Mouse (Mus musculus): ENCODE measurements around the gene Tbx15. TPM values are rescaled to one million over a fixed set of nuclear protein-coding genes. Genes with fewer than 3 reads are reported as not detected.
A peak's percentile ranks its signal among the peaks of the same experiment; 100 is the strongest.

Gene Tbx15
- 0.19 and 0.29 TPM in 2 replicates for polyA plus RNA-seq (2015; fragmentation: Nextera tagmentation; extraction: Ambion mirVana)

- H3K4me2 ChIP-seq = peak within 1 kb of the TSS; percentile 9; the same call in 1 of the 2 replicates
- no peak within 1 kb of the TSS for H3K9ac ChIP-seq (replicated peaks)
- 0% methylated on average over 19 of the region's 20 CpGs for WGBS
- peaks cover 9% of the 10 kb centered on the region; the same call in 1 of the 2 replicates for H3K4me1 ChIP-seq
- H3K36me3 ChIP-seq = no peaks in the 10 kb centered on the region
- peak within 1 kb of the TSS; percentile 2; the same call in 1 of the 2 replicates for H3K4me3 ChIP-seq (replicated peaks)
- no peak for ATAC-seq (ENCODE audit: low FRiP score)
- H3K27me3 ChIP-seq (replicated peaks) = peaks cover 95% of the 10 kb centered on the region
- H3K9me3 ChIP-seq (replicated peaks) = no peaks in the 10 kb centered on the region
- no peak within 1 kb of the TSS for H3K27ac ChIP-seq (replicated peaks)
Measured at GRCm38 (mm10) chr3:99240213-99240720, at the start of gene Tbx15. Gene Tbx15 (plus strand): TSS chr3:99240381.

GRCm38 (mm10) chr3:99193576-99193975 lies 46.6 kb upstream of the Tbx15 start:
- Histone ChIP-seq H3K27ac (replicated peaks) (no peak overlapping the region), H3K27me3 (replicated peaks) (no peaks in the 10 kb centered on the region), H3K4me2 (no peak overlapping the region), H3K9me3 (replicated peaks) (no peaks in the 10 kb centered on the region), H3K9ac (replicated peaks) (no peak overlapping the region), H3K36me3 (no peaks in the 10 kb centered on the region), H3K4me1 (no peaks in the 10 kb centered on the region), H3K4me3 (replicated peaks) (no peak overlapping the region)
- no peak for ATAC-seq (ENCODE audit: low FRiP score)
- WGBS = 92% methylated on average over 4 of the region's 4 CpGs

- Histone ChIP-seq H3K4me1 (no peaks in the 10 kb centered on the region), H3K4me3 (replicated peaks) (no peak overlapping the region), H3K27me3 (replicated peaks) (no peaks in the 10 kb centered on the region), H3K4me2 (no peak overlapping the region), H3K9me3 (replicated peaks) (no peaks in the 10 kb centered on the region), H3K36me3 (no peaks in the 10 kb centered on the region), H3K9ac (replicated peaks) (no peak overlapping the region), H3K27ac (replicated peaks) (no peak overlapping the region)
- ATAC-seq (ENCODE audit: low FRiP score) = no peak
Measured at GRCm38 (mm10) chr3:99203331-99203730, 36.9 kb upstream of the Tbx15 start.

GRCm38 (mm10) chr3:99208416-99208815 lies 31.8 kb upstream of the Tbx15 start:
- Histone ChIP-seq H3K27ac (replicated peaks) (no peak overlapping the region), H3K9ac (replicated peaks) (no peak overlapping the region), H3K36me3 (no peaks in the 10 kb centered on the region), H3K4me3 (replicated peaks) (no peak overlapping the region), H3K4me1 (no peaks in the 10 kb centered on the region), H3K4me2 (no peak overlapping the region), H3K9me3 (replicated peaks) (no peaks in the 10 kb centered on the region), H3K27me3 (replicated peaks) (no peaks in the 10 kb centered on the region)
- WGBS = 74% methylated on average over 1 of the region's 1 CpGs
- ATAC-seq (ENCODE audit: low FRiP score) = no peak

GRCm38 (mm10) chr3:99211105-99211698 lies 29.0 kb upstream of the Tbx15 start:
- H3K27me3 ChIP-seq (replicated peaks) = no peaks in the 10 kb centered on the region
- no peak overlapping the region for H3K4me2 ChIP-seq
- no peak overlapping the region for H3K4me3 ChIP-seq (replicated peaks)
- WGBS = 27% methylated on average over 14 of the region's 14 CpGs
- no peak overlapping the region for H3K27ac ChIP-seq (replicated peaks)
- no peaks in the 10 kb centered on the region for H3K9me3 ChIP-seq (replicated peaks)
- peak; percentile 14; the same call in 1 of the 2 replicates for ATAC-seq (ENCODE audit: low FRiP score)
- no peaks in the 10 kb centered on the region for H3K4me1 ChIP-seq
- no peak overlapping the region; the same call in 1 of the 2 replicates for H3K9ac ChIP-seq (replicated peaks)
- H3K36me3 ChIP-seq = no peaks in the 10 kb centered on the region

- 79% methylated on average over 2 of the region's 2 CpGs for WGBS
- Histone ChIP-seq H3K27me3 (replicated peaks) (peaks cover 9% of the 10 kb centered on the region), H3K9ac (replicated peaks) (no peak overlapping the region), H3K4me3 (replicated peaks) (no peak overlapping the region), H3K9me3 (replicated peaks) (no peaks in the 10 kb centered on the region), H3K36me3 (no peaks in the 10 kb centered on the region), H3K4me1 (no peaks in the 10 kb centered on the region), H3K4me2 (no peak overlapping the region), H3K27ac (replicated peaks) (no peak overlapping the region)
- no peak for ATAC-seq (ENCODE audit: low FRiP score)
Measured at GRCm38 (mm10) chr3:99227807-99228206, 12.4 kb upstream of the Tbx15 start.

GRCm38 (mm10) chr3:99233393-99234318 lies 6.5 kb upstream of the Tbx15 start:
- Histone ChIP-seq H3K9me3 (replicated peaks) (no peaks in the 10 kb centered on the region), H3K4me3 (replicated peaks) (peak overlapping the region; percentile 12; the same call in 1 of the 2 replicates), H3K4me2 (peak overlapping the region; percentile 42), H3K36me3 (no peaks in the 10 kb centered on the region), H3K27me3 (replicated peaks) (peaks cover 64% of the 10 kb centered on the region), H3K9ac (replicated peaks) (no peak overlapping the region), H3K27ac (replicated peaks) (no peak overlapping the region), H3K4me1 (peaks cover 16% of the 10 kb centered on the region)
- 8% methylated on average over 20 of the region's 20 CpGs for WGBS
- no peak for ATAC-seq (ENCODE audit: low FRiP score)

GRCm38 (mm10) chr3:99234319-99234869 lies 5.8 kb upstream of the Tbx15 start:
- Histone ChIP-seq H3K27ac (replicated peaks) (no peak overlapping the region), H3K4me2 (peak overlapping the region; percentile 42), H3K27me3 (replicated peaks) (peaks cover 71% of the 10 kb centered on the region), H3K4me3 (replicated peaks) (peak overlapping the region; percentile 12; the same call in 1 of the 2 replicates), H3K36me3 (no peaks in the 10 kb centered on the region), H3K9ac (replicated peaks) (no peak overlapping the region), H3K4me1 (peaks cover 16% of the 10 kb centered on the region), H3K9me3 (replicated peaks) (no peaks in the 10 kb centered on the region)
- no peak for ATAC-seq (ENCODE audit: low FRiP score)
- WGBS = 3% methylated on average over 17 of the region's 17 CpGs

- H3K36me3 ChIP-seq = no peaks in the 10 kb centered on the region
- H3K27me3 ChIP-seq (replicated peaks) = peaks cover 80% of the 10 kb centered on the region
- H3K9me3 ChIP-seq (replicated peaks) = no peaks in the 10 kb centered on the region
- no peak overlapping the region for H3K9ac ChIP-seq (replicated peaks)
- H3K4me3 ChIP-seq (replicated peaks) = no peak overlapping the region
- no peak overlapping the region for H3K4me2 ChIP-seq
- H3K27ac ChIP-seq (replicated peaks) = no peak overlapping the region
- peaks cover 16% of the 10 kb centered on the region for H3K4me1 ChIP-seq
- no peak for ATAC-seq (ENCODE audit: low FRiP score)
- WGBS = under 1% methylated on average over 23 of the region's 23 CpGs
Measured at GRCm38 (mm10) chr3:99235116-99235803, 4.9 kb upstream of the Tbx15 start.

- Histone ChIP-seq H3K9me3 (replicated peaks) (no peaks in the 10 kb centered on the region), H3K4me2 (no peak overlapping the region), H3K36me3 (no peaks in the 10 kb centered on the region), H3K27ac (replicated peaks) (no peak overlapping the region), H3K4me3 (replicated peaks) (no peak overlapping the region), H3K27me3 (replicated peaks) (peaks cover 88% of the 10 kb centered on the region), H3K9ac (replicated peaks) (no peak overlapping the region), H3K4me1 (peaks cover 18% of the 10 kb centered on the region)
- no peak for ATAC-seq (ENCODE audit: low FRiP score)
- WGBS = 1% methylated on average over 18 of the region's 18 CpGs
Measured at GRCm38 (mm10) chr3:99235804-99236755, 4.1 kb upstream of the Tbx15 start.
